Mouse (Mus musculus) spleen, adult 12 weeks (tissue): ENCODE data around the gene Slc35f3.

Experiments used
- DNase-seq: peaks from one replicate; pipeline ENCODE4 v3.0.0; 2022; ENCODE audit warnings: low spot score

The Slc35f3 gene

GRCm38 (mm10) chr8:126298296-126299093 is at the start of gene Slc35f3:
Gene Slc35f3, plus strand, starts transcription at chr8:126298558.
- DNase-seq = no peak

- no peak for DNase-seq
Observed at GRCm38 (mm10) chr8:126250486-126250885, 47.9 kb upstream of the Slc35f3 start.

- no peak for DNase-seq
Observed at GRCm38 (mm10) chr8:126256585-126257391, 41.6 kb upstream of the Slc35f3 start.

GRCm38 (mm10) chr8:126257392-126257681 is 41.0 kb upstream of the Slc35f3 start:
- DNase-seq = no peak

- DNase-seq = no peak
Observed at GRCm38 (mm10) chr8:126258175-126258781, 40.1 kb upstream of the Slc35f3 start.

- DNase-seq = no peak
Observed at GRCm38 (mm10) chr8:126265186-126265585, 33.2 kb upstream of the Slc35f3 start.

- DNase-seq = no peak
Observed at GRCm38 (mm10) chr8:126267118-126267517, 31.2 kb upstream of the Slc35f3 start.

GRCm38 (mm10) chr8:126269733-126270132 is 28.6 kb upstream of the Slc35f3 start:
- no peak for DNase-seq

- no peak for DNase-seq
Observed at GRCm38 (mm10) chr8:126272445-126272844, 25.9 kb upstream of the Slc35f3 start.

- DNase-seq = no peak
Observed at GRCm38 (mm10) chr8:126273066-126273465, 25.3 kb upstream of the Slc35f3 start.

- DNase-seq = no peak
Observed at GRCm38 (mm10) chr8:126274866-126275360, 23.4 kb upstream of the Slc35f3 start.

GRCm38 (mm10) chr8:126275886-126276285 is 22.5 kb upstream of the Slc35f3 start:
- DNase-seq = no peak

GRCm38 (mm10) chr8:126291951-126292350 is 6.4 kb upstream of the Slc35f3 start:
- DNase-seq = no peak

GRCm38 (mm10) chr8:126297284-126297845 is 993 bp upstream of the Slc35f3 start:
- no peak for DNase-seq

GRCm38 (mm10) chr8:126299333-126299732 is 975 bp downstream of the Slc35f3 start:
- no peak for DNase-seq

- no peak for DNase-seq
Observed at GRCm38 (mm10) chr8:126300350-126300749, 2.0 kb downstream of the Slc35f3 start.

- no peak for DNase-seq
Observed at GRCm38 (mm10) chr8:126301580-126301979, 3.2 kb downstream of the Slc35f3 start.

GRCm38 (mm10) chr8:126307164-126307563 is 8.8 kb downstream of the Slc35f3 start:
- no peak for DNase-seq

GRCm38 (mm10) chr8:126309015-126309414 is 10.7 kb downstream of the Slc35f3 start:
- DNase-seq = no peak

GRCm38 (mm10) chr8:126324931-126325330 is 26.6 kb downstream of the Slc35f3 start:
- no peak for DNase-seq

GRCm38 (mm10) chr8:126326136-126326535 is 27.8 kb downstream of the Slc35f3 start:
- DNase-seq = no peak

- DNase-seq = no peak
Observed at GRCm38 (mm10) chr8:126326731-126327130, 28.4 kb downstream of the Slc35f3 start.
